Mouse (Mus musculus) left cerebral cortex, adult 2 months (tissue): Measurements from ENCODE around the gene Pxk. TPM values are rescaled to one million over a fixed set of nuclear protein-coding genes. Genes with fewer than 3 reads are reported as not detected.

ENCODE experiments used
- DNase-seq, 2 experiments: peaks; one replicate each; pipeline ENCODE4 v3.0.0; 2021 to 2022; ENCODE audit warnings: low spot score in 2 of 2, mixed read lengths in 1 of 2; ENCODE audit errors: extremely low spot score in 1 of 2
- H3K27ac ChIP-seq: fragments of 200-600 bp; 2 replicates; pipeline ENCODE4 v1.8.1; 2022
- H3K4me3 ChIP-seq: fragments of 200-600 bp; 2 replicates; pipeline ENCODE4 v1.8.1; 2022
- CTCF ChIP-seq: fragments of 200-600 bp; IDR thresholded peaks from 2 replicates; pipeline ENCODE4 v1.8.1; 2022; ENCODE audit warnings: antibody characterized with exemption, mild to moderate bottlenecking, moderate library complexity
- intact Hi-C: fragments of 180-260 bp; cut with DNase I; formaldehyde crosslinking; loops from one replicate; pipeline ENCODE4 v1.15.1; 2025
- total RNA-seq, 2 experiments: library from RNA; stranded (reverse); gene quantifications; 2 replicates each; pipeline ENCODE4 v1.2.3; 2021

Pxk gene
- total RNA-seq, 2 experiments from 2014 or later = 34.5 to 36.6 TPM

- peak; percentile 61 to 80 for DNase-seq
- Histone ChIP-seq H3K27ac (peak overlapping the region; percentile 76), H3K4me3 (no peak overlapping the region)
- intact Hi-C loops = loop anchor here (1.0 kb wide), 1 partner anchor 23 kb away; no protein-coding TSS in a partner anchor
- no peak for TF ChIP-seq CTCF
Observed at GRCm38 (mm10) chr14:8208876-8209275, 110.9 kb downstream of the Pxk start.

DNA sequence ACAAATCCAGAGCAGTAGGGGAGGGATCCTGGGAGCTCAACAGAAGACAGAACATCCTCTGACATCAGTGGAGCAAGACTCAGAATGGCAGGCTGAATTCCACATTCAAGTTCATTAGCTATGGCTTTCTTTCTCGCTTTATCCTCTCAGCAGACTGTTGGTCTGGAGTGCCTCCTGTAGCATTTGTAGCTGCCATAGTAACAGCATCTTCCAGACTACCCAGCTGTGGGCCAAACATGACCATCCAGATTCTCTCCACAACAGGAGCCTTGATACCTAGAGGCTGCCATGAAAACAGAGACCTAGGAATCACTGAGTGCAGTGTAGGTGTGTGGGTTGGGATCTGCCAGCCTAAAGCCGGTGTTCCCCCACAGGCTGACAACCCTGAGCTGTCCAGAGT is 111.9 kb downstream of the Pxk start:
- Histone ChIP-seq H3K27ac (peak overlapping the region; percentile 76), H3K4me3 (no peak overlapping the region)
- TF ChIP-seq CTCF = no peak
- no peak for DNase-seq
- intact Hi-C loops = loop anchor here (1.0 kb wide), 1 partner anchor 24 kb away; no protein-coding TSS in a partner anchor

- DNase-seq = no peak
- intact Hi-C loops = no loop called here
- no peak overlapping the region for H3K27ac ChIP-seq
- TF ChIP-seq CTCF = no peak
- H3K4me3 ChIP-seq = no peak overlapping the region
Observed at GRCm38 (mm10) chr14:8212996-8213395, 115.0 kb downstream of the Pxk start.

- intact Hi-C loops = loop anchor here (1.0 to 2.0 kb wide), 3 partner anchors 41 to 133 kb away; partner anchors contain the start of gene Pdhb
- Histone ChIP-seq H3K4me3 (peak within 1 kb of the TSS; percentile 92), H3K27ac (peak within 1 kb of the TSS; percentile 96)
- DNase-seq = peak; percentile 98 to 99
- peak; percentile 81 for TF ChIP-seq CTCF
Observed at GRCm38 (mm10) chr14:8213803-8214224, 115.8 kb downstream of the Pxk start, which contains the start of gene Kctd6. Gene Kctd6 (plus strand): TSS chr14:8214140.

Other genes starting within 250 kb of the Pxk start
- not detected for gene Gm45521, start 140.9 kb upstream of the Pxk start, total RNA-seq
- under 1 TPM in 1 of 2 experiments, not detected in 1; 0.07 TPM for gene Dnase1l3, start 103.6 kb upstream of the Pxk start, total RNA-seq
- gene Abhd6, start 95.3 kb upstream of the Pxk start, total RNA-seq = 10 to 100 TPM; 69.2 to 78.7 TPM
- gene Rpp14, start 17.8 kb upstream of the Pxk start, total RNA-seq = 10 to 100 TPM; 32.7 to 40.2 TPM
- gene Pdhb, start 74.8 kb downstream of the Pxk start, total RNA-seq = 100 to 1,000 TPM; 159 to 168 TPM
- 10 to 100 TPM; 41.5 to 42.1 TPM for gene Kctd6, start 115.9 kb downstream of the Pxk start, total RNA-seq
- gene Acox2, start 161.1 kb downstream of the Pxk start, total RNA-seq = under 1 TPM in 1 of 2 experiments, not detected in 1; 0.36 TPM
- gene Fam107a, start 219.8 kb downstream of the Pxk start, total RNA-seq = 100 to 1,000 TPM; 321 to 343 TPM